Mouse (Mus musculus) CH12F3 (cell line): ENCODE results near the gene Cacna1h.

Source experiments
- in situ Hi-C: fragments of 300-500 bp; cut with MboI; formaldehyde crosslinking; loops from 2 replicates; pipeline ENCODE4 v1.14.3; 2020; ENCODE audit warnings: low sequenced_read_pairs

Cacna1h gene

GRCm38 (mm10) chr17:25450329-25450728 is 16.7 kb upstream of the Cacna1h start:
- in situ Hi-C loops: no loop called here

GRCm38 (mm10) chr17:25447865-25448264 is 14.3 kb upstream of the Cacna1h start:
- in situ Hi-C loops: no loop called here

GRCm38 (mm10) chr17:25445841-25446240 is 12.3 kb upstream of the Cacna1h start:
- in situ Hi-C loops: no loop called here

GRCm38 (mm10) chr17:25445074-25445473 is 11.5 kb upstream of the Cacna1h start:
- in situ Hi-C loops: no loop called here

GRCm38 (mm10) chr17:25442889-25443288 is 9.3 kb upstream of the Cacna1h start:
- in situ Hi-C loops: no loop called here

- in situ Hi-C loops: no loop called here
Observed at GRCm38 (mm10) chr17:25441417-25441816, 7.8 kb upstream of the Cacna1h start.

- in situ Hi-C loops: no loop called here
Observed at GRCm38 (mm10) chr17:25433223-25433616, 363 bp downstream of the Cacna1h start.

- in situ Hi-C loops: no loop called here
Observed at GRCm38 (mm10) chr17:25432433-25433181, 976 bp downstream of the Cacna1h start.

- in situ Hi-C loops: no loop called here
Observed at GRCm38 (mm10) chr17:25430534-25430933, 3.0 kb downstream of the Cacna1h start.

- in situ Hi-C loops: no loop called here
Observed at GRCm38 (mm10) chr17:25429886-25430285, 3.7 kb downstream of the Cacna1h start.

GRCm38 (mm10) chr17:25429240-25429639 is 4.3 kb downstream of the Cacna1h start:
- in situ Hi-C loops: no loop called here

GRCm38 (mm10) chr17:25427441-25427840 is 6.1 kb downstream of the Cacna1h start:
- in situ Hi-C loops: no loop called here

GRCm38 (mm10) chr17:25425996-25426395 is 7.6 kb downstream of the Cacna1h start:
- in situ Hi-C loops: no loop called here

GRCm38 (mm10) chr17:25424526-25425080 is 9.0 kb downstream of the Cacna1h start:
- in situ Hi-C loops: no loop called here

- in situ Hi-C loops: no loop called here
Observed at GRCm38 (mm10) chr17:25420998-25421397, 12.6 kb downstream of the Cacna1h start.

- in situ Hi-C loops: no loop called here
Observed at GRCm38 (mm10) chr17:25418926-25419325, 14.7 kb downstream of the Cacna1h start.

GRCm38 (mm10) chr17:25417990-25418389 is 15.6 kb downstream of the Cacna1h start:
- in situ Hi-C loops: no loop called here

GRCm38 (mm10) chr17:25416219-25416618 is 17.4 kb downstream of the Cacna1h start:
- in situ Hi-C loops: no loop called here

- in situ Hi-C loops: no loop called here
Observed at GRCm38 (mm10) chr17:25415421-25415913, 18.1 kb downstream of the Cacna1h start.

GRCm38 (mm10) chr17:25414917-25415316 is 18.7 kb downstream of the Cacna1h start:
- in situ Hi-C loops: no loop called here

GRCm38 (mm10) chr17:25414209-25414608 is 19.4 kb downstream of the Cacna1h start:
- in situ Hi-C loops: no loop called here

- in situ Hi-C loops: no loop called here
Observed at GRCm38 (mm10) chr17:25411251-25411650, 22.3 kb downstream of the Cacna1h start.
